Mouse (Mus musculus) adrenal gland, postnatal 4 days (tissue): Measurements from ENCODE around the gene Gm10198. TPM values are rescaled to one million over a fixed set of nuclear protein-coding genes. Genes with fewer than 3 reads are reported as not detected.

ENCODE experiments used
- total RNA-seq, 2 experiments: library from RNA; stranded (reverse); gene quantifications; 2 replicates each; pipeline ENCODE4 v1.2.3; 2021

Gene Gm10198
- total RNA-seq, 2 experiments from 2014 or later: not detected

Other genes starting within 250 kb of the Gm10198 start
- gene Gpbp1, start 102.7 kb upstream of the Gm10198 start, total RNA-seq: 10 to 100 TPM; 84.3 to 88.1 TPM
- under 1 TPM in 1 of 2 experiments, not detected in 1; 0.31 TPM for gene Gm49496, start 42.8 kb upstream of the Gm10198 start, total RNA-seq
- gene Mier3, start 88.2 kb downstream of the Gm10198 start, total RNA-seq: 10 to 100 TPM; 46.7 to 48.9 TPM
- gene Map3k1, start 216.2 kb downstream of the Gm10198 start, total RNA-seq: 10 to 100 TPM; 82.1 to 87.5 TPM